Mouse (Mus musculus) limb, embryonic 15.5 days (tissue): ENCODE measurements around the gene Tnfrsf1a. TPM values are rescaled to one million over a fixed set of nuclear protein-coding genes. Genes with fewer than 3 reads are reported as not detected.

ENCODE experiments used
- ATAC-seq: fragments of 200-750 bp; cut with Nextera tagmentation; 2 replicates; pipeline ENCODE4 v1.8.0; 2017; ENCODE audit warnings: low read depth, moderate TSS enrichment; ENCODE audit not compliant: insufficient number of reproducible peaks, low FRiP score, low TSS enrichment
- H3K27ac ChIP-seq: fragments of 300-500 bp; sonication (generic); 2 replicates; pipeline ENCODE4 v1.5.1; 2015; ENCODE audit warnings: moderate library complexity, mild to moderate bottlenecking, inconsistent platforms
- H3K27me3 ChIP-seq: fragments of 300-500 bp; sonication (generic); 2 replicates; pipeline ENCODE4 v1.6.1; 2015; ENCODE audit warnings: inconsistent platforms
- H3K36me3 ChIP-seq: fragments of 300-500 bp; sonication (generic); 2 replicates; pipeline ENCODE4 v1.6.1; 2015; ENCODE audit warnings: inconsistent platforms
- H3K4me1 ChIP-seq: fragments of 300-500 bp; sonication (generic); 2 replicates; pipeline ENCODE4 v1.6.1; 2015; ENCODE audit warnings: inconsistent platforms
- H3K4me2 ChIP-seq: fragments of 300-500 bp; sonication (generic); 2 replicates; pipeline ENCODE4 v1.6.1; 2015; ENCODE audit warnings: mild to moderate bottlenecking, inconsistent platforms
- H3K4me3 ChIP-seq: fragments of 300-500 bp; sonication (generic); 2 replicates; pipeline ENCODE4 v1.5.1; 2015; ENCODE audit warnings: mild to moderate bottlenecking, inconsistent platforms
- H3K9ac ChIP-seq: fragments of 300-500 bp; sonication (generic); 2 replicates; pipeline ENCODE4 v1.6.1; 2015; ENCODE audit warnings: inconsistent platforms
- H3K9me3 ChIP-seq: fragments of 300-500 bp; sonication (generic); 2 replicates; pipeline ENCODE4 v1.6.1; 2016; ENCODE audit warnings: inconsistent platforms
- WGBS: fragments of 180-500 bp; shearing (Covaris S2); methylation state at CpG from one replicate; pipeline ENCODE4 v1.1.7; 2015; 5-methylcytosine and 5-hydroxymethylcytosine counted together
- polyA plus RNA-seq: library from polyadenylated mRNA; unstranded; fragments of >200 nt; fragmentation: Nextera tagmentation; extraction: Ambion mirVana; gene quantifications from 2 replicates; pipeline ENCODE4 v1.2.1, GENCODE M21; 2015

The Tnfrsf1a gene
- polyA plus RNA-seq, 1 experiment from 2014 or later, result 95.6 TPM

GRCm38 (mm10) chr6:125313546-125314230 is 35.5 kb upstream of the Tnfrsf1a start, which contains the start of gene Ltbr:
Ltbr (minus strand) TSS chr6:125313885.
- H3K36me3 ChIP-seq, result peaks cover 14% of the 10 kb centered on the region; the same call in 1 of the 2 replicates
- H3K27me3 ChIP-seq, result 0 out of 2 replicates have a peak, but pooled peaks cover 3% of the 10 kb centered on the region
- peak within 1 kb of the TSS; percentile 82 for H3K27ac ChIP-seq
- peaks cover 46% of the 10 kb centered on the region for H3K4me1 ChIP-seq
- peak within 1 kb of the TSS; percentile 63 for H3K9ac ChIP-seq
- peak within 1 kb of the TSS; percentile 79 for H3K4me2 ChIP-seq
- peak within 1 kb of the TSS; percentile 57 for H3K4me3 ChIP-seq
- H3K9me3 ChIP-seq, result no peaks in the 10 kb centered on the region
- 5% methylated on average over 44 of the region's 46 CpGs for WGBS
- ATAC-seq, result peak; percentile 85

- Histone ChIP-seq H3K27me3 (0 out of 2 replicates have a peak, but pooled peaks cover 3% of the 10 kb centered on the region), H3K4me3 (peak overlapping the region; percentile 57), H3K4me2 (peak overlapping the region; percentile 79), H3K9ac (peak overlapping the region; percentile 63), H3K4me1 (peaks cover 41% of the 10 kb centered on the region), H3K9me3 (no peaks in the 10 kb centered on the region), H3K36me3 (peaks cover 12% of the 10 kb centered on the region; the same call in 1 of the 2 replicates), H3K27ac (peak overlapping the region; percentile 82)
- no peak for ATAC-seq
- 38% methylated on average over 7 of the region's 7 CpGs for WGBS
Measured at GRCm38 (mm10) chr6:125314231-125314563, 35.0 kb upstream of the Tnfrsf1a start.

- no peak overlapping the region for H3K27ac ChIP-seq
- H3K9me3 ChIP-seq, result no peaks in the 10 kb centered on the region
- H3K4me2 ChIP-seq, result no peak overlapping the region
- 0 out of 2 replicates have a peak overlapping the region, but pooled peaks have one; percentile 63 for H3K9ac ChIP-seq
- H3K4me1 ChIP-seq, result peaks cover 37% of the 10 kb centered on the region
- peaks cover 12% of the 10 kb centered on the region; the same call in 1 of the 2 replicates for H3K36me3 ChIP-seq
- WGBS, result 55% methylated on average over 6 of the region's 6 CpGs
- H3K4me3 ChIP-seq, result no peak overlapping the region
- H3K27me3 ChIP-seq, result 0 out of 2 replicates have a peak, but pooled peaks cover 6% of the 10 kb centered on the region
- no peak for ATAC-seq
Measured at GRCm38 (mm10) chr6:125314746-125315145, 34.4 kb upstream of the Tnfrsf1a start.

GRCm38 (mm10) chr6:125317077-125317476 is 32.1 kb upstream of the Tnfrsf1a start:
- Histone ChIP-seq H3K4me1 (peaks cover 39% of the 10 kb centered on the region), H3K9ac (no peak overlapping the region), H3K4me3 (no peak overlapping the region), H3K36me3 (peaks cover 2% of the 10 kb centered on the region; the same call in 1 of the 2 replicates), H3K27ac (no peak overlapping the region), H3K27me3 (peaks cover 29% of the 10 kb centered on the region), H3K4me2 (no peak overlapping the region), H3K9me3 (no peaks in the 10 kb centered on the region)
- no peak for ATAC-seq
- 51% methylated on average over 7 of the region's 7 CpGs for WGBS

- WGBS, result 62% methylated on average over 15 of the region's 15 CpGs
- H3K36me3 ChIP-seq, result no peaks in the 10 kb centered on the region
- no peak overlapping the region for H3K27ac ChIP-seq
- no peak overlapping the region for H3K4me2 ChIP-seq
- H3K9ac ChIP-seq, result no peak overlapping the region
- no peak for ATAC-seq
- no peak overlapping the region for H3K4me3 ChIP-seq
- peaks cover 17% of the 10 kb centered on the region for H3K4me1 ChIP-seq
- peaks cover 41% of the 10 kb centered on the region for H3K27me3 ChIP-seq
- no peaks in the 10 kb centered on the region for H3K9me3 ChIP-seq
Measured at GRCm38 (mm10) chr6:125318981-125319918, 29.9 kb upstream of the Tnfrsf1a start.

- Histone ChIP-seq H3K4me2 (no peak overlapping the region), H3K36me3 (no peaks in the 10 kb centered on the region), H3K4me3 (no peak overlapping the region), H3K27me3 (peaks cover 41% of the 10 kb centered on the region), H3K27ac (no peak overlapping the region), H3K9me3 (no peaks in the 10 kb centered on the region), H3K4me1 (peaks cover 10% of the 10 kb centered on the region), H3K9ac (no peak overlapping the region)
- no peak for ATAC-seq
Measured at GRCm38 (mm10) chr6:125319919-125320296, 29.3 kb upstream of the Tnfrsf1a start.

GRCm38 (mm10) chr6:125320323-125320722 is 28.8 kb upstream of the Tnfrsf1a start, which contains the start of gene Scnn1a:
Scnn1a (plus strand) TSS chr6:125320659.
- ATAC-seq, result no peak
- H3K27ac ChIP-seq, result no peak within 1 kb of the TSS

GRCm38 (mm10) chr6:125321114-125321855 is 27.9 kb upstream of the Tnfrsf1a start:
- WGBS, result 11% methylated on average over 26 of the region's 26 CpGs
- H3K27me3 ChIP-seq, result peaks cover 41% of the 10 kb centered on the region
- H3K4me3 ChIP-seq, result peak overlapping the region; percentile 5
- no peak for ATAC-seq
- peaks cover 9% of the 10 kb centered on the region for H3K4me1 ChIP-seq
- no peaks in the 10 kb centered on the region for H3K9me3 ChIP-seq
- H3K27ac ChIP-seq, result no peak overlapping the region
- no peak overlapping the region for H3K9ac ChIP-seq
- H3K36me3 ChIP-seq, result no peaks in the 10 kb centered on the region
- peak overlapping the region; percentile 10; the same call in 1 of the 2 replicates for H3K4me2 ChIP-seq

More at GRCm38 (mm10) chr6:125320323-125320722, 28.8 kb upstream of the Tnfrsf1a start, which contains the start of gene Scnn1a:
- WGBS, result 84% methylated on average over 1 of the region's 1 CpGs
- Histone ChIP-seq H3K36me3 (no peaks in the 10 kb centered on the region), H3K27me3 (peaks cover 41% of the 10 kb centered on the region), H3K4me1 (peaks cover 9% of the 10 kb centered on the region), H3K4me3 (peak within 1 kb of the TSS; percentile 5), H3K9ac (no peak within 1 kb of the TSS), H3K9me3 (no peaks in the 10 kb centered on the region), H3K4me2 (peak within 1 kb of the TSS; percentile 10; the same call in 1 of the 2 replicates)

- no peak overlapping the region for H3K4me2 ChIP-seq
- H3K9ac ChIP-seq, result no peak overlapping the region
- H3K4me1 ChIP-seq, result peaks cover 9% of the 10 kb centered on the region
- H3K36me3 ChIP-seq, result no peaks in the 10 kb centered on the region
- no peak for ATAC-seq
- no peak overlapping the region for H3K4me3 ChIP-seq
- H3K9me3 ChIP-seq, result no peaks in the 10 kb centered on the region
- WGBS, result 47% methylated on average over 13 of the region's 13 CpGs
- H3K27me3 ChIP-seq, result peaks cover 41% of the 10 kb centered on the region
- no peak overlapping the region for H3K27ac ChIP-seq
Measured at GRCm38 (mm10) chr6:125322794-125323193, 26.4 kb upstream of the Tnfrsf1a start.

GRCm38 (mm10) chr6:125323547-125323946 is 25.6 kb upstream of the Tnfrsf1a start:
- Histone ChIP-seq H3K36me3 (no peaks in the 10 kb centered on the region), H3K27ac (no peak overlapping the region), H3K9ac (no peak overlapping the region), H3K4me1 (peaks cover 9% of the 10 kb centered on the region), H3K4me2 (no peak overlapping the region), H3K9me3 (no peaks in the 10 kb centered on the region), H3K4me3 (no peak overlapping the region), H3K27me3 (peaks cover 39% of the 10 kb centered on the region)
- ATAC-seq, result no peak
- 44% methylated on average over 6 of the region's 6 CpGs for WGBS

GRCm38 (mm10) chr6:125325337-125325736 is 23.8 kb upstream of the Tnfrsf1a start:
- Histone ChIP-seq H3K9me3 (no peaks in the 10 kb centered on the region), H3K27me3 (peaks cover 29% of the 10 kb centered on the region), H3K36me3 (no peaks in the 10 kb centered on the region), H3K27ac (no peak overlapping the region), H3K4me3 (no peak overlapping the region), H3K4me1 (peaks cover 13% of the 10 kb centered on the region), H3K4me2 (no peak overlapping the region), H3K9ac (no peak overlapping the region)
- 82% methylated on average over 6 of the region's 6 CpGs for WGBS
- no peak for ATAC-seq
